Mouse (Mus musculus) kidney, adult 10 weeks (tissue): ENCODE measurements around the gene Gm6588. TPM values are rescaled to one million over a fixed set of nuclear protein-coding genes. Genes with fewer than 3 reads are reported as not detected.

ENCODE experiments used
- polyA plus RNA-seq: library from polyadenylated mRNA; stranded (reverse); fragments of 350-450 nt; fragmentation: Illumina TruSeq; extraction: RNeasy Lipid Tissue Mini Kit (QIAGEN cat#74804); gene quantifications from one replicate; pipeline ENCODE4 v1.2.3, GENCODE M21; 2014; ENCODE audit warnings: low read depth, low replicate concordance

Gm6588 gene
- not detected for polyA plus RNA-seq

DNA sequence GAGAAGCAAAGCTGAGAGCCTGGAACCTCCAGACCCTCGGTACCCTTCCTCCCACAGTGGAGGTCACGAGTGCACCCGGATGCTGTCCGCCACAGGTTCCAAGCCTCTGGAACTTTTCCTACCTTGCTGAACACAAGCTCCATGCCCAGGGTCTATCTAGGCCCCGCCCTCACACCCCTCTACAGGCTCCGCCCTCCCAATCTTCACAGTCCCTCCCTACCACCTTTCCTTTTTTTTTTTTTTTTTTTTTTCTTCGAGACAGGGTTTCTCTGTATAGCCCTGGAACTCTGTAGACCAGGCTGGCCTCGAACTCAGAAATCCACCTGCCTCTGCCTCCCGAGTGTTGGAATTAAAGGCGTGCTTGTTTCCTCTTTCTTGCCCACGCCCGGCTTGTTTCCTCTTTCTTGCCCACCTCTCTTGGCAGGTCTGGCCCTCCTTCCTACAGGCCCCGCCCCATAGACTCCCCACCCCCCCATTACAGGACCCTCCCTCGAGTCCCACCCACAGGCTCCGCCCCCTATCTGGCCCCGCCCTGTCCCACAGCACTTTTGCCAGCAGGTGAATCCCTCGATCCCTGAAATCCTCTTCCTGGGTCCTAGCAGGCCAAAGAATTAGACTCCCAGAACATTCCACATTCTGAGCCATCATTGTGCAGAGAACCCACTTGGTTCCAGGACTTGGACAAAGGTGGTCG, at the start of gene Gm6588:
Gene Gm6588, plus strand, starts transcription at position 680 of the 694 bp plus-strand sequence.

Other genes with a start within 250 kb of the Gm6588 start
- gene Cryba4, start 196.9 kb upstream of the Gm6588 start, polyA plus RNA-seq: not detected
- not detected for gene Crybb1, start 193.6 kb upstream of the Gm6588 start, polyA plus RNA-seq
- gene Tpst2, start 172.7 kb upstream of the Gm6588 start, polyA plus RNA-seq: 5.1 TPM
- 6.9 TPM for gene Tfip11, start 123.1 kb upstream of the Gm6588 start, polyA plus RNA-seq
- 1.5 TPM for gene Srrd, start 106.4 kb upstream of the Gm6588 start, polyA plus RNA-seq
- gene Hps4, start 106.3 kb upstream of the Gm6588 start, polyA plus RNA-seq: 13.7 TPM
- not detected for gene Gm6583, start 93.4 kb upstream of the Gm6588 start, polyA plus RNA-seq
- not detected for gene Asphd2, start 54.6 kb upstream of the Gm6588 start, polyA plus RNA-seq
- not detected for gene Sez6l, start 127.8 kb downstream of the Gm6588 start, polyA plus RNA-seq